Mouse (Mus musculus) embryo, embryonic 10 days (tissue): ENCODE measurements at regions not wholly inside any gene's neighbourhood (a gene's known extent, or its start where the extent isn't known, plus 50 kb on each side); places are given as distances from the start of the nearest gene placed in this dataset.

ENCODE experiments used
- DNase-seq: peaks from one replicate; pipeline ENCODE4 v3.0.0-alpha.2; 2015; ENCODE audit warnings: low spot score

DNA sequence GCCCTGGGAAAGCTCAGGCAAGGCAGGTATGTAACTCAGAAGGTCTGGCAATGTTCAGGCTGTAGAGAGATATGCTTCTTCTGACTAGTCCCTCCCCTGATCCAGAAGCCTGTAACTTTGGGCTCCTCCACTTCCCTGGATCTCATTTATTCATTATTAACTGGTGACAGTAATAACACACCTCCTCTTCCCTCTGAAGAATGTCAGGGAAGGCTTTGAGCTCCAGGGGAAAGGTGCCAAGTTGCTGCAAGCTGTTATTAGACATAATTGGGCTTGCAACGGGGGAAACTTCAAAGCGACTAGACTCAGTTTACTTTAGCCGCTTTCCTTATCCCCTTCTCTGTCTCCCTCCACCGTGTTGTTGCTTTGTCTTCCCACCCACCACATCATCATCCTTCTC, 75.6 kb upstream of the Tmprss2 start:
- DNase-seq = no peak

GRCm38 (mm10) chr16:97685603-97686285, 74.7 kb upstream of the Tmprss2 start:
- DNase-seq = no peak

GRCm38 (mm10) chr16:97681191-97681590, 70.2 kb upstream of the Tmprss2 start:
- no peak for DNase-seq

DNA sequence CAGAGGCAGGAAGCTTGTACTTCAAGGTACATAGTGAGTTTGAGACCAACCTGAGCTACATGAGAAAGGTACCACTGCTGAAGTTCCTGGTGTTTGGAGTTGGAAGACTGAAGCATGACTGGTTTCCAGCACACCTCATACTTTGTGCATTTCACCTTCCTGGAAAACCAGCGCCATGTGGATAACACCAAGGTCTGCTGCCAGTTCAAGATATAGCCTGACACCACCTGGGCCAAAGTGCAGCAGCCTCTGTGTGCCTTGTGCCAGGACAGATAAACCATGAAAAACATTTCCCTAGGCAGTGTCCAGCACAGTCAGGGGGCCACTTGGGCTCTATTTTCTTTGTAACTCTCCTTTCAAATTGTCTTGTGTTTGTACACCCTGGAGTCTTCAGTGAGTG, 68.8 kb upstream of the Tmprss2 start:
- no peak for DNase-seq

DNA sequence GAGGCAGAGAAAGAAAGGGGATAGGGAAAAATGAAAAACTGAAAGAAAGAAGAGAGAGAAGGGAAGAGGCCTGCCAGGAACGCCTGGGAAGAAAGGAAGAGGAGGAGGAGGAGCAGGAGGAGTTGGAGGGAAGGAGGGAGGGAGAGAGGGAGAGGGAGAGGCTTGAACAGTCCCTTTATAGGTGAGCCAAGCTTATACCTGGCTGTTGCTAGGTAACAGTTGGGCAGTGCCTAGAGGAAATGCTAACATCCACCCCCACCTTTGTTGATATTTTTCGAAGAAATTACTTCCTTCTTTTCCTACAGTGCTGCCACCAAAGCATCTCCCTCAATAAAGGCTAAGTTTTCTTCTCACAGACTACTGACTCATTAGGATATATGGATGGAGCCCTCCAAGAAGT, 68.3 kb upstream of the Tmprss2 start:
- DNase-seq = no peak

DNA sequence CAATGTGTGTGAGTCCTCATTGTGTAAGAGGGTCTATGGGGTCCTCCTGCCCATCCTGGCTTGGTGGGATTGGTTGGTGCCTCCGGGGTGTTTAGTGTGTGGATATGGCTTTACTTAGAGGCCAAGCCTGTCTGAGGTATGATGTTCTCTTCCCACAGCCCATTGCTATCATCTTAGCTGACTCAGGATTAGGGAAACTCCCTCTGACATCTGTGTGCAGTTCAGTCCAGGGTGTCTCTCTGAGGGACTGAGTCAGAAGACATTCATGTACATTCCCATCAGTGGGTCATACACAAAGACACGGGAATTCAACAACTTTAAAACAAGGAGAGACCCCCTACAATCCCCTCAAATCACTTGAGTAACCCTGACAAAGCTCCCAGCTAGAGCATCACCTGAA, 66.6 kb upstream of the Tmprss2 start:
- no peak for DNase-seq

- no peak for DNase-seq
These were observed 62.6 kb upstream of the Tmprss2 start for GRCm38 (mm10) chr16:97673576-97673975.

GRCm38 (mm10) chr16:97670131-97671038, 59.4 kb upstream of the Tmprss2 start:
- peak; percentile 9 for DNase-seq

DNA sequence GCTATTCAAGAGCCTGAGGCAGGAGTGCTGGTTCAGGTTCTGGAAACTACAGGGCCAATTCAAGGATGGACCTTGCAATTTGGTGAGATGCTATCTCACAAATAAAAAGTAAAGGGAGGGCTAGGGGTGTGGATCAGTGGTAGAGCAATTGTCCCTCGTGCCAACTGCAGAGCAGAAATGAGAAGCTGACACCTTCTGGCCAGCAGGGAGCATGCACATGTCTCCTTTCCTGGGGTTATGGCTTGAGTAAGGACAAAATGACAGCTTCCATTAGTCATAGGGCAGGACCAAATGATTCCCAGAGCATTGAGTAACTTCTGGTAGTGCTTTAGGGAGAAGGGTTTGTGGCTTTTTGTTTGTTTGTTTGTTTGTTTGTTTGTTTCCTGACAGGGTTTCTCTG, 56.5 kb upstream of the Tmprss2 start:
- no peak for DNase-seq

- DNase-seq = no peak
These were observed 54.5 kb upstream of the Tmprss2 start for GRCm38 (mm10) chr16:97665518-97665917.
